Mouse (Mus musculus): ENCODE data around the gene N4bp1. TPM values are rescaled to one million over a fixed set of nuclear protein-coding genes. Genes with fewer than 3 reads are reported as not detected.
A peak's percentile ranks its signal among the peaks of the same experiment; 100 is the strongest.

N4bp1 gene
- polyA plus RNA-seq, 1 experiment = 6.7 TPM

- Histone ChIP-seq H3K27ac (ENCODE audit: control insufficient read depth, insufficient read depth, low read depth, low read length) (no peak overlapping the region), H3K4me1 (ENCODE audit: control insufficient read depth, insufficient read depth, low read length) (peaks cover 2% of the 10 kb centered on the region), H3K4me3 (ENCODE audit: control insufficient read depth, low read depth, low read length) (peak overlapping the region; percentile 84), H3K36me3 (ENCODE audit: control insufficient read depth, insufficient read depth, low read length) (no peaks in the 10 kb centered on the region), H3K27me3 (ENCODE audit: control insufficient read depth, insufficient read depth, low read length) (no peaks in the 10 kb centered on the region)
- TF ChIP-seq POLR2A (IDR thresholded peaks at IDR 0.05; ENCODE audit: control insufficient read depth, low read depth, low read length) = no peak
- no peak for TF ChIP-seq CTCF (IDR thresholded peaks at IDR 0.05; ENCODE audit: control insufficient read depth, insufficient read depth, insufficient replicate concordance, low read depth, low read length)
These were observed 119.4 kb downstream of the N4bp1 start for GRCm38 (mm10) chr8:86765669-86766068.

- H3K36me3 ChIP-seq (ENCODE audit: control insufficient read depth, insufficient read depth, low read length) = no peaks in the 10 kb centered on the region
- TF ChIP-seq CTCF (IDR thresholded peaks at IDR 0.05; ENCODE audit: control insufficient read depth, insufficient read depth, insufficient replicate concordance, low read depth, low read length) (no peak), POLR2A (IDR thresholded peaks at IDR 0.05; ENCODE audit: control insufficient read depth, low read depth, low read length) (no peak)
- peaks cover 2% of the 10 kb centered on the region for H3K4me1 ChIP-seq (ENCODE audit: control insufficient read depth, insufficient read depth, low read length)
- H3K27me3 ChIP-seq (ENCODE audit: control insufficient read depth, insufficient read depth, low read length) = no peaks in the 10 kb centered on the region
- peak overlapping the region; percentile 84 for H3K4me3 ChIP-seq (ENCODE audit: control insufficient read depth, low read depth, low read length)
- H3K27ac ChIP-seq (ENCODE audit: control insufficient read depth, insufficient read depth, low read depth, low read length) = no peak overlapping the region
These were observed 119.9 kb downstream of the N4bp1 start for GRCm38 (mm10) chr8:86765155-86765554.

GRCm38 (mm10) chr8:86762806-86763205 lies 122.3 kb downstream of the N4bp1 start:
- no peaks in the 10 kb centered on the region for H3K27me3 ChIP-seq (ENCODE audit: control insufficient read depth, insufficient read depth, low read length)
- H3K27ac ChIP-seq (ENCODE audit: control insufficient read depth, insufficient read depth, low read depth, low read length) = no peak overlapping the region
- H3K36me3 ChIP-seq (ENCODE audit: control insufficient read depth, insufficient read depth, low read length) = no peaks in the 10 kb centered on the region
- H3K4me3 ChIP-seq (ENCODE audit: control insufficient read depth, low read depth, low read length) = peak overlapping the region; percentile 72
- TF ChIP-seq POLR2A (IDR thresholded peaks at IDR 0.05; ENCODE audit: control insufficient read depth, low read depth, low read length) (no peak), CTCF (IDR thresholded peaks at IDR 0.05; ENCODE audit: control insufficient read depth, insufficient read depth, insufficient replicate concordance, low read depth, low read length) (no peak)
- peaks cover 2% of the 10 kb centered on the region for H3K4me1 ChIP-seq (ENCODE audit: control insufficient read depth, insufficient read depth, low read length)

- Histone ChIP-seq H3K4me1 (ENCODE audit: control insufficient read depth, insufficient read depth, low read length) (peaks cover 7% of the 10 kb centered on the region), H3K27me3 (ENCODE audit: control insufficient read depth, insufficient read depth, low read length) (no peaks in the 10 kb centered on the region), H3K4me3 (ENCODE audit: control insufficient read depth, low read depth, low read length) (no peak overlapping the region), H3K36me3 (ENCODE audit: control insufficient read depth, insufficient read depth, low read length) (no peaks in the 10 kb centered on the region), H3K27ac (ENCODE audit: control insufficient read depth, insufficient read depth, low read depth, low read length) (no peak overlapping the region)
- TF ChIP-seq POLR2A (IDR thresholded peaks at IDR 0.05; ENCODE audit: control insufficient read depth, low read depth, low read length) (no peak), CTCF (IDR thresholded peaks at IDR 0.05; ENCODE audit: control insufficient read depth, insufficient read depth, insufficient replicate concordance, low read depth, low read length) (no peak)
These were observed 124.3 kb downstream of the N4bp1 start for GRCm38 (mm10) chr8:86760746-86761145.

GRCm38 (mm10) chr8:86759090-86759491 lies 126.0 kb downstream of the N4bp1 start:
- H3K4me3 ChIP-seq (ENCODE audit: control insufficient read depth, low read depth, low read length) = no peak overlapping the region
- H3K36me3 ChIP-seq (ENCODE audit: control insufficient read depth, insufficient read depth, low read length) = no peaks in the 10 kb centered on the region
- H3K27ac ChIP-seq (ENCODE audit: control insufficient read depth, insufficient read depth, low read depth, low read length) = no peak overlapping the region
- H3K27me3 ChIP-seq (ENCODE audit: control insufficient read depth, insufficient read depth, low read length) = no peaks in the 10 kb centered on the region
- TF ChIP-seq CTCF (IDR thresholded peaks at IDR 0.05; ENCODE audit: control insufficient read depth, insufficient read depth, insufficient replicate concordance, low read depth, low read length) = no peak
- TF ChIP-seq POLR2A (IDR thresholded peaks at IDR 0.05; ENCODE audit: control insufficient read depth, low read depth, low read length) = no peak
- H3K4me1 ChIP-seq (ENCODE audit: control insufficient read depth, insufficient read depth, low read length) = peaks cover 6% of the 10 kb centered on the region

- Histone ChIP-seq H3K27me3 (ENCODE audit: control insufficient read depth, insufficient read depth, low read length) (no peaks in the 10 kb centered on the region), H3K4me1 (ENCODE audit: control insufficient read depth, insufficient read depth, low read length) (peaks cover 6% of the 10 kb centered on the region), H3K36me3 (ENCODE audit: control insufficient read depth, insufficient read depth, low read length) (no peaks in the 10 kb centered on the region), H3K4me3 (ENCODE audit: control insufficient read depth, low read depth, low read length) (no peak overlapping the region), H3K27ac (ENCODE audit: control insufficient read depth, insufficient read depth, low read depth, low read length) (no peak overlapping the region)
- no peak for TF ChIP-seq POLR2A (IDR thresholded peaks at IDR 0.05; ENCODE audit: control insufficient read depth, low read depth, low read length)
- no peak for TF ChIP-seq CTCF (IDR thresholded peaks at IDR 0.05; ENCODE audit: control insufficient read depth, insufficient read depth, insufficient replicate concordance, low read depth, low read length)
These were observed 126.4 kb downstream of the N4bp1 start for GRCm38 (mm10) chr8:86758651-86759050.

Other genes with a start within 250 kb of the N4bp1 start
- 248 and 359 TPM in 2 replicates for gene Gm10638, start 139.6 kb downstream of the N4bp1 start, polyA plus RNA-seq (2012; rRNA removed)
- 23.7 and 26.5 TPM in 2 replicates for gene Siah1a, start 139.3 kb downstream of the N4bp1 start, polyA plus RNA-seq (2012; rRNA removed)